Mouse (Mus musculus): Measurements from ENCODE around the gene Crlf1. TPM values are rescaled to one million over a fixed set of nuclear protein-coding genes. Genes with fewer than 3 reads are reported as not detected.
A peak's percentile ranks its signal among the peaks of the same experiment; 100 is the strongest.

The Crlf1 gene
- polyA plus RNA-seq (2015; fragmentation: Nextera tagmentation; extraction: Ambion mirVana) = 83.3 and 85.0 TPM in 2 replicates

DNA sequence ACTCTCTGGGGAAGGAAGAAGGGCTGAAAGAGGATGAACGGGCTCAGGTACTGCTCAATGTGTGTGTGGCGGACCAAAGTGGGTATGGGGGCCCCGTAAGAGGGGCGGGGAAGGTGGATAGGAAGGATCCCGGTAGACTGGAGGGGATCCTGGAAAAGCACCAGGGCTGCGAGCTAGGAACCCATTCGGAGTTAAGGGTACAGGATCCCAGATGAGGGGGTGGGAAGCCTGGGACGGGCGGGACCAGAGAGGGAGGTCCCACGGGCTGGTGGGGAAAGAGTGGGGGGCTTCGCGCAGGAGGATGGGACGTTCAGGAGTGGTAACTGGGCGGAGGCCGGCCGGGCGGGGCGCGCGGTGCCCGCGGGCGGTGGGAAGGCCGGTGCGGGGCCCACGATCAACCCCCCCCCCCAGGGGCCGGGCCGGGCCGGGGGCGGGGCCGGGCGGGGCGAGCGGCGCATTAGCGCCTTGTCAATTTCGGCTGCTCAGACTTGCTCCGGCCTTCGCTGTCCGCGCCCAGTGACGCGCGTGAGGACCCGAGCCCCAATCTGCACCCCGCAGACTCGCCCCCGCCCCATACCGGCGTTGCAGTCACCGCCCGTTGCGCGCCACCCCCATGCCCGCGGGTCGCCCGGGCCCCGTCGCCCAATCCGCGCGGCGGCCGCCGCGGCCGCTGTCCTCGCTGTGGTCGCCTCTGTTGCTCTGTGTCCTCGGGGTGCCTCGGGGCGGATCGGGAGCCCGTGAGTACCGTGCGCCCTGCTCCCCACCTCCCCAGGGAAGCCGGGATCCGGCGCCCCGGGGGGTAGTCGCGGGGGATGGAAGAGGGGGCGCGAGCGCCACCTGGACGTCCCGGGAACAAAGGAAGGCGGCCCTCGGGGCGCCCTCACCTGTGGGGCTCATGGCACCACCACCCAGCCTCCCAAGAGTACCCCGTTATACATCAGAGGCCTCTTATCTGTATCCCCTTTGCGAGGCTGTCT, at the start of gene Crlf1:
TSS of gene Crlf1 (plus strand) at position 495 of the 977 bp plus-strand sequence.
- Histone ChIP-seq H3K4me3 (peak within 1 kb of the TSS; percentile 63), H3K36me3 (no peaks in the 10 kb centered on the region), H3K4me1 (peaks cover 81% of the 10 kb centered on the region), H3K4me2 (replicated peaks) (peak within 1 kb of the TSS; percentile 90), H3K9me3 (no peaks in the 10 kb centered on the region), H3K9ac (peak within 1 kb of the TSS; percentile 72), H3K27ac (peak within 1 kb of the TSS; percentile 59), H3K27me3 (peaks cover 93% of the 10 kb centered on the region)
- ATAC-seq (ENCODE audit: low FRiP score, low read depth) = no peak
- WGBS = under 1% methylated on average over 58 of the region's 93 CpGs

DNA sequence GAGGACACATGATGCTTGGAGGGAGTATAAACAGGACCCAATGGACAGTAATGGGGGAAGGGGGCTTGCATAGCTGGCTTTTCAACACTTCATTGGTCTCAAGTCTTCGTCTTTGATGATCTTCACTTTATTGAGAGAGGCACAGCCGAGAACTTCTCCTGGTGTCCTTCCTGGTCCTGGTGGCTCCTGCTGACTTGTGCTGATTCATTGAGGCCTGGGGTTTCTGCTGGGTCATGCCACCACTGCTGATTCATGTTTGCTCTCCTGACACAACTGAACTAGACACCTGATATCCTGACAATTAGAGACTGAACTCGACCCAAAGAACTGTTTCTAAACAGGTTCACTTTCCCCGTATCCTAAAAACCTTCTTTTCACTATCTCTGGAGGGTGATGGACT, 49.6 kb upstream of the Crlf1 start:
- no peak overlapping the region for H3K9ac ChIP-seq
- no peak overlapping the region for H3K4me3 ChIP-seq
- peaks cover 3% of the 10 kb centered on the region; the same call in 1 of the 2 replicates for H3K36me3 ChIP-seq
- WGBS = 81% methylated on average over 4 of the region's 4 CpGs
- no peak for ATAC-seq (ENCODE audit: low FRiP score, low read depth)
- H3K9me3 ChIP-seq = no peaks in the 10 kb centered on the region
- no peak overlapping the region for H3K27ac ChIP-seq
- H3K4me1 ChIP-seq = peaks cover 26% of the 10 kb centered on the region
- no peak overlapping the region for H3K4me2 ChIP-seq (replicated peaks)
- no peaks in the 10 kb centered on the region for H3K27me3 ChIP-seq

DNA sequence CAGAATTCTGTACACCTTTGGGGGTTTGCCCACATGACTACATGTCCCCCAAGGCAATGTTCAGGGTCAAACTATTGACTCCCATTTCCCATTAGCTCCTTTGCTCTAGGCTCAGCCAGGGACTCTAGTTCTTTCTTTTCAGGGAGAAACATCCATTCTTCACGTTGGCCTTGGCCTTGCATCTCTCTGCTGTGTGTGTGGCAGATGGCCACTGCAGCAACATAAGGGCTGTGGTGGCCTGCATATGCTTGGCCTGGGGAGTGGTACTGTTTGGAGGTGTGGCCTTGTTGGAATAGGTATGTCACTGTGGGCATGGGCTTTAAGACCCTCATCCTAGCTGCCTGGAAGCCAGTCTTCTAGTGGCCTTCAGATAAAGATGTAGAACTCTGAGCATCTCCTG, 47.0 kb upstream of the Crlf1 start:
- Histone ChIP-seq H3K9ac (no peak overlapping the region), H3K27me3 (no peaks in the 10 kb centered on the region), H3K4me1 (peaks cover 37% of the 10 kb centered on the region), H3K27ac (no peak overlapping the region), H3K36me3 (peaks cover 15% of the 10 kb centered on the region), H3K4me2 (replicated peaks) (no peak overlapping the region), H3K4me3 (no peak overlapping the region), H3K9me3 (no peaks in the 10 kb centered on the region)
- 53% methylated on average over 1 of the region's 1 CpGs for WGBS
- ATAC-seq (ENCODE audit: low FRiP score, low read depth) = no peak

DNA sequence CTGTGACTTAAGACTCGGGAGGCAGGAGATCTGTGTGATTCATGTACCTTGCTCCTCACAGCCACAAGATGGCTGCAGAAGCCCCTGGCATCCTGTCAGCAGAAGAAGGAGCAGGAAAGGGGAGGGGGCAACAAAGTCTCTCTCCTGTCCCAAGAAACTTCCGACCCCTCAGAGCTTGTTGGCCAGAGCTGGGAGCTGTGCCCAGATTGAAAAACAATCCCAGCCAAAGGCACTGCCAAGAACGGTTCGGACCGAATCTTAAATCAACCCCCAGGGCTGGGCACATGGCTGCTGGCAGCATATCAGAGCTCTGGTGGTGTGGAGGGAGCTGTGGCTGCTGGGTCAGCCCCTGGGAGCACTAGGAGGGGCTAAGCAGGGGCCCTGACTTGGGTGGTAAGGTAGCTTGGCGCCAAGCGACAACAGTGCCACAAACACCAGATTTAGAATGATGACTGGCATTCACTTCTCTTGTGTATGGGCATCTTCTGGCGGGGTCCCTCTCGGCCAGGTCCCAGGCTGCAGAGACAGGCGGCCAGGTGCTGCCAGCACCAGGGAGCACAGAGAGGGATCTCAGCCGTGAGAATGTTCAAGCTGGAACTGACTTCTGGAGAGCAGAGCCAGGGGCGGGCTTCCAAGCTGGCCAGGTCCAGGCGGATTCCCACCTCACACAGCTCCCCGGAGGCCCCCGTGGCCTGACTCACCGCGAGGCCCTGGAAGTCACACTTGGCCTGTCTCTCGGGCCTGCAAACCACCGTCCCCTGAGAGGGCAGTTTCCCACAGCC, 45.1 kb upstream of the Crlf1 start:
- Histone ChIP-seq H3K27ac (peak overlapping the region; percentile 63), H3K4me2 (replicated peaks) (no peak overlapping the region), H3K4me3 (no peak overlapping the region), H3K4me1 (peaks cover 37% of the 10 kb centered on the region), H3K9me3 (no peaks in the 10 kb centered on the region), H3K27me3 (peaks cover 8% of the 10 kb centered on the region; the same call in 1 of the 2 replicates), H3K36me3 (peaks cover 33% of the 10 kb centered on the region), H3K9ac (0 out of 2 replicates have a peak overlapping the region, but pooled peaks have one; percentile 36)
- ATAC-seq (ENCODE audit: low FRiP score, low read depth) = no peak
- 62% methylated on average over 19 of the region's 19 CpGs for WGBS

DNA sequence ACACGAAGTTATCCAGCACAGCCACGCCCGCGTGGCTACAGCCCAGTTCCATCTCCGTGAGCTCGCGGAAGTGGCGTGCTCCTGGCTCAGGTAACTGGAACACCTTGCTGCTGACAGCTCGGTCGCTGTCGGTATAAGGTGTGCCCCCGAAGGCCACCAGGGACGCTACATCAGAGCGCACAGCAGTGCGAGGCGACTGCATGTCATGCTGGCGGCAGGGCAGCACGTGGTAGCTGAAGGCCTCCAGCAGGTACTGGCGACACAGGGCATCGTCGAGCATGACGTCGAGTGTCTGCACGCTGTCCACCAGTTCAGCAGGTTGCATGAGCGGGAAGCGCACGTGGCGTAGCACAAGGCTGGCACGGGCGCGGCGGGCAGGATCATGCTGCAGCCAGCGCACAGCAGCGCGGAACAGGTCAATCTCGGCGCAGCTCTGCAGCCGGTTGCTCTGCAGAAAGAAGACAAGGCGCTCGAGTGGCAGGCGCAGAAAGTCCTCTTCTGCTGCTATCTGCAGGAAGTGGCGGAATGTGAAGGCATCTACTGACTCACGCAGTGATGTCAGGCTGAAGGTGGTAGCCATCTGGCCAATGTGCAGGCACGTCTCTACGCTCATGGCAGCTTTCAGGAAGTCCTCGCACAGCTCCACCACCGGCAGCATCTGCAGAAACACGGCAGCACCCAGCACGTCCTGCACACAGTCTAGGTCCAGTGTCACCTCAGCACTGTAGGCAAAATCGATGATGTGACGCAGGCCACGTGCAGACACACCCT, 40.6 kb upstream of the Crlf1 start:
- Histone ChIP-seq H3K36me3 (peaks cover 33% of the 10 kb centered on the region), H3K9me3 (no peaks in the 10 kb centered on the region), H3K4me2 (replicated peaks) (no peak overlapping the region), H3K27ac (no peak overlapping the region), H3K27me3 (peaks cover 8% of the 10 kb centered on the region; the same call in 1 of the 2 replicates), H3K4me3 (no peak overlapping the region), H3K4me1 (peaks cover 49% of the 10 kb centered on the region), H3K9ac (no peak overlapping the region; the same call in 1 of the 2 replicates)
- 64% methylated on average over 52 of the region's 52 CpGs for WGBS
- ATAC-seq (ENCODE audit: low FRiP score, low read depth) = no peak

DNA sequence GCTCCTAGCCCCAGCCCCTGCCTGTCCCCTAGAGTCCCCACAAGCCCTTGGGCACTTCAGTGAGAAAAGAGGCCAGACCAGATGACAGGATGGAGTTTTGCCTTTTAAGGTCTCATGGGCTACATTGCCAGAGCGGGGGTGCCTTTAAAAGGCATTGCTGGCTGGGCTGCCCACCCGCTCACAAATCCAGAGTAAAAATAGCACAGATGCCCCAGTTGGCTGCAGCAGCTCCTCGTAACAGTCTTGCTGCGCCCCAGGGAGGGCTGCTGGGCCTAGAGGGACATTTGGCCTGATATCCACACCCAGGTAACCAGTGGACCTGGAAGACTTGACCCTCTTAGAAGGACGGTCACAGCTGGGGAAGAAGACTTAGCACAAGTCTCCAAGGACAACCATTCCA, 39.1 kb upstream of the Crlf1 start:
- Histone ChIP-seq H3K36me3 (peaks cover 30% of the 10 kb centered on the region), H3K9me3 (no peaks in the 10 kb centered on the region), H3K4me1 (peaks cover 36% of the 10 kb centered on the region), H3K27ac (peak overlapping the region; percentile 18; the same call in 1 of the 2 replicates), H3K4me3 (no peak overlapping the region), H3K27me3 (peaks cover 8% of the 10 kb centered on the region; the same call in 1 of the 2 replicates), H3K9ac (peak overlapping the region; percentile 35; the same call in 1 of the 2 replicates), H3K4me2 (replicated peaks) (no peak overlapping the region)
- 74% methylated on average over 5 of the region's 5 CpGs for WGBS
- no peak for ATAC-seq (ENCODE audit: low FRiP score, low read depth)

DNA sequence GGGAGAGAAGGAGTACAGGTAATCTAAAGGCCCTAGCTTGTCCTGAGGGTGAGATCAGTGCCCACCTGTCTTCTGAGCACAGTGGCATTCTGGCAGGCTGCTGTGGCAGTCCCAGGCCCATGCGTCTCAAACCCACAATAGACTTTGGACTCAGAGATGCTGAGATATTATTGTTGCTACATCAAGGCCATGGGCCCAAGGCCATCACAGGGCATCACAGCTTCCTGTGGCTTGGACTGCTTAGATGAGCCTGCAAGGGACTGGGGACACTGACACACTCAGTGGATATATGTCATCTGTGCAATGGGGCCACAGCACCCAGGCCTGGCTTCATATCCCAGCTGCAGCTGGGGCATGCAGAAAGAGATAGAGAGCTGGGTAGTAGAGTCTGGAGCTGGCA, 36.0 kb upstream of the Crlf1 start:
- 0 out of 2 replicates have a peak, but pooled peaks cover 3% of the 10 kb centered on the region for H3K9me3 ChIP-seq
- WGBS = 100% methylated on average over 1 of the region's 1 CpGs
- H3K36me3 ChIP-seq = peaks cover 15% of the 10 kb centered on the region
- no peak overlapping the region for H3K4me2 ChIP-seq (replicated peaks)
- H3K27me3 ChIP-seq = peaks cover 5% of the 10 kb centered on the region; the same call in 1 of the 2 replicates
- no peak overlapping the region for H3K9ac ChIP-seq
- H3K27ac ChIP-seq = no peak overlapping the region
- no peak for ATAC-seq (ENCODE audit: low FRiP score, low read depth)
- H3K4me1 ChIP-seq = peaks cover 27% of the 10 kb centered on the region
- H3K4me3 ChIP-seq = no peak overlapping the region

DNA sequence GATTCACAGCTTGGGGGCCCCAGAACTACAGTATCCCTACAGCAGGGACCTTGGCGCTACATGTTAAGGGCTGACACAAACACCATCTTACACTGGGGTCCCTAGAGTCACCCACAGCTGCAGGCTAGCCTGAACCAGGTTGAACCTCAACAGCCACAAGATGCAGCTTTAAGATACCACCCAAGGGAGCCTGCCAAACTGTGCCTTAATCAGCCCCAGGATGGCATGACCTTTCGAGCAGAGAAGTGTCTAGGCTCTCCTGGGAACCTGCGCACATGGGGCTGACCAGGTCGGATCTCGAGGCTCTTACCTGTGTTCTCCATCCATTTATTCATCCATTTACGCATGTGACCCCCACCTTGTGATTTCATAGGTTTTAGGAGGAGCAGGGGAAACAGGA, 35.1 kb upstream of the Crlf1 start:
- peaks cover 7% of the 10 kb centered on the region for H3K36me3 ChIP-seq
- 0 out of 2 replicates have a peak, but pooled peaks cover 3% of the 10 kb centered on the region for H3K9me3 ChIP-seq
- WGBS = 92% methylated on average over 6 of the region's 6 CpGs
- no peak overlapping the region for H3K4me3 ChIP-seq
- no peak overlapping the region for H3K27ac ChIP-seq
- peaks cover 36% of the 10 kb centered on the region for H3K4me1 ChIP-seq
- no peak overlapping the region for H3K9ac ChIP-seq
- no peak overlapping the region for H3K4me2 ChIP-seq (replicated peaks)
- ATAC-seq (ENCODE audit: low FRiP score, low read depth) = no peak
- no peaks in the 10 kb centered on the region for H3K27me3 ChIP-seq

DNA sequence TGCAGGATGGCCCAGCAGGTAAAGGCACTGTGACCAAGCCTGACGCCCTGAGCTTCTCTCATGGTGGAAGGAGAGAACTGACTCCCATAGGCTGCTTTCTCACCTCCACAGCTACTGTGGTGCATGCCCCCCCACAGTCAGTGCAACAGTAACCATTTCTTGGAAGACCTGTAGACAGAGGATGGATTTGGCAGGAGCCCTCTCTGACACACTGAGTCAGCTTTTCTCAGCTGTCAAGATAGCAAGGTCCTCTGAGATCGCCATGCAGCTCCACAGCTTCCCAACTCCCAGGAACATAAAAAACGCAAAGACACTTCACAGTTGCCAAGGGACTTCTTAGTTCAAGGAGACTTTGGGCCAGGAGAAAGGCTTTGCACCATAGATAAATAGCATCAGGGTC, 34.5 kb upstream of the Crlf1 start:
- 82% methylated on average over 3 of the region's 3 CpGs for WGBS
- ATAC-seq (ENCODE audit: low FRiP score, low read depth) = no peak

DNA sequence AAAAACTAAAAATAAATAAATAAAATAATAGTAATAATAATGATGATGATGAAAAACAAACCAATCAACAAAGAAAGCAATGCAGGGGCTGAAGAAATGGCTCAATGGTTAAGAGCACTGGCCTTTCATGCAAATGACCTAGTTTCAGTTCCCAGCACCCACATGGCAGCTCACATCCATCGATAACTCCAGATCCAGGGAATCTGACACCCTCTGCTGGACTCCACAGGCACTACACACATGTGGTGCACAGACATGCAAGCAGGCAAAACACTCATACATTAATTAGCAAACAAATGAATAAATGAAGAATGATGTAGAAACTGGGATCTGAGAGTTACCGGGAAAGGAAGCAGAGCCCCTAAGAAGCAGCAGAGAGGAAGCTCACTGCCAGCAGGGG, 33.3 kb upstream of the Crlf1 start:
- Histone ChIP-seq H3K4me2 (replicated peaks) (no peak overlapping the region), H3K4me1 (peaks cover 26% of the 10 kb centered on the region), H3K27me3 (no peaks in the 10 kb centered on the region), H3K36me3 (peaks cover 7% of the 10 kb centered on the region), H3K4me3 (no peak overlapping the region), H3K9ac (no peak overlapping the region), H3K27ac (no peak overlapping the region), H3K9me3 (0 out of 2 replicates have a peak, but pooled peaks cover 3% of the 10 kb centered on the region)
- 92% methylated on average over 2 of the region's 2 CpGs for WGBS
- no peak for ATAC-seq (ENCODE audit: low FRiP score, low read depth)

More for the DNA sequence above, 34.5 kb upstream of the Crlf1 start:
- H3K9ac ChIP-seq = no peak overlapping the region
- H3K4me2 ChIP-seq (replicated peaks) = no peak overlapping the region
- peaks cover 7% of the 10 kb centered on the region for H3K36me3 ChIP-seq
- no peak overlapping the region for H3K27ac ChIP-seq
- H3K27me3 ChIP-seq = no peaks in the 10 kb centered on the region
- H3K9me3 ChIP-seq = 0 out of 2 replicates have a peak, but pooled peaks cover 3% of the 10 kb centered on the region
- H3K4me3 ChIP-seq = no peak overlapping the region
- peaks cover 35% of the 10 kb centered on the region for H3K4me1 ChIP-seq

DNA sequence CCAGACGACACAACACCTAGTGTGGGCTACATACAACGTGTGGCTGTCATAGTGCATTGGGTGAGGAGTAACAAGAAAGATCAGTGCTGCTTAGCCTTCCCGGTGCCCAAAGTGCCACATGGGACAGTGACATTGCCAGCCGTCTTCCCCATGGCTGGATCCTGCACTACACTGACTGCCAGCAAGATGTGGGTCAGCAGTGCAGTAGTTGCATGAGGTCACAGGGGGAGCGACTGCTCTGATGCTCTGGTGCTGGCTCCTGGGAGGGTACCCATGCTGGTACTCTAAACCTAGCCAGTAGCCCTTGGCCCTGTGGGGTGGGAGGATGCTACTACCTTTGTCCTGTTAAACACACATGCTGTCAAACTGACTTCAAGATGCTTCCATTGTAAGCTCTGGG, 32.8 kb upstream of the Crlf1 start:
- Histone ChIP-seq H3K9me3 (0 out of 2 replicates have a peak, but pooled peaks cover 3% of the 10 kb centered on the region), H3K27ac (no peak overlapping the region), H3K36me3 (peaks cover 7% of the 10 kb centered on the region), H3K4me2 (replicated peaks) (no peak overlapping the region), H3K9ac (no peak overlapping the region), H3K4me3 (no peak overlapping the region), H3K4me1 (peaks cover 26% of the 10 kb centered on the region), H3K27me3 (no peaks in the 10 kb centered on the region)
- ATAC-seq (ENCODE audit: low FRiP score, low read depth) = no peak
- WGBS = 90% methylated on average over 5 of the region's 5 CpGs
